Mouse (Mus musculus): ENCODE data around the gene Cdc42ep4. TPM values are rescaled to one million over a fixed set of nuclear protein-coding genes. Genes with fewer than 3 reads are reported as not detected.
A peak's percentile ranks its signal among the peaks of the same experiment; 100 is the strongest.

Cdc42ep4 gene
- total and polyA plus RNA-seq, 2 experiments from 2014 or later, result 12.0 to 33.5 TPM

DNA sequence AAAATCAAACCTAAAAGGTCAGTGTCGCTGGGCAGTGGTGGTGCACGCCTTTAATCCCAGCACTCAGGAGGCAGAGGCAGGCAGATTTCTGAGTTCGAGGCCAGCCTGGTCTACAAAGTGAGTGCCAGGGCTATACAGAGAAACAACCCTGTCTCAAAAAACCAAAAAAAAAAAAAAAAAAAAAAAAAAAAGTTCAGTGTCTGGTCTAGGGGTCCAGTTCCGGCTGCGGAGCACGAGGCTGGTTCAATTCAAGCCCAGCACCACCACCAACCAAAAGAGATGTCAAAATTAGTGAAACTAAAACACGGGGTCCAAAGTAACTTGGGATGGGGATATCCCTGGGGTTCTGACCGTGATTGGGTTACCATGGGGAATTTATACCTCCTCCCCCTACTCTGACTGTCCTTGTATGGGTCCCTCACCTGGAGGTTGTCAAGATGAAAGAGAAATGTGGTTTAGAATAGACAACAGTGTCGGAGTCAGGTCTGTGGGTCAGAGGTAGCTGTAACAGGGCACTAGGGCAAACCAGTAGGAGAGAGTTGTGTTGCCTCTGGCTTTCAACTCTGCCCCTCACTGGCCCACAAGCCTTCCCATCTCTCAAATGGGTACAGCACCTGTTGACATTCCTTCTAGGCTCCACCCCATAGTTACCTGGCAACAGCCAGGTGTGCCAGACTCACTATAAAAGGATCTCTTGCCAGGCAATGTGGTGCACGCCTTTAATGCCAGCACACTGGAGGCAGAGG is 1.2 kb upstream of the Cdc42ep4 start:
- H3K36me3 ChIP-seq (replicated peaks; ENCODE audit: control insufficient read depth, insufficient read depth, low read length), result no peaks in the 10 kb centered on the region
- H3K4me2 ChIP-seq (ENCODE audit: low read depth, low read length), result peak overlapping the region; percentile 92; the same call in 1 of the 2 replicates
- peak overlapping the region; percentile 92; the same call in 1 of the 2 replicates for H3K27ac ChIP-seq (ENCODE audit: low read depth)
- DNase-seq (ENCODE audit: low spot score), result no peak
- no peak overlapping the region for H3K9ac ChIP-seq (replicated peaks; ENCODE audit: low read depth, low read length)
- 95% methylated on average over 10 of the region's 10 CpGs for WGBS
- H3K4me1 ChIP-seq (ENCODE audit: control insufficient read depth, insufficient read depth), result peaks cover 28% of the 10 kb centered on the region
- H3K4me3 ChIP-seq (ENCODE audit: low read depth, low read length), result 0 out of 2 replicates have a peak overlapping the region, but pooled peaks have one; percentile 80
- TF ChIP-seq EP300 (IDR thresholded peaks at IDR 0.05; ENCODE audit: low read depth) (no peak), CTCF (IDR thresholded peaks at IDR 0.05; ENCODE audit: low read depth) (no peak)
- no peaks in the 10 kb centered on the region for H3K27me3 ChIP-seq (ENCODE audit: control insufficient read depth, insufficient read depth, low read length)
- ATAC-seq (ENCODE audit: insufficient read depth, low read depth), result no peak
- no peaks in the 10 kb centered on the region for H3K9me3 ChIP-seq (replicated peaks; ENCODE audit: control insufficient read depth, low read length)

DNA sequence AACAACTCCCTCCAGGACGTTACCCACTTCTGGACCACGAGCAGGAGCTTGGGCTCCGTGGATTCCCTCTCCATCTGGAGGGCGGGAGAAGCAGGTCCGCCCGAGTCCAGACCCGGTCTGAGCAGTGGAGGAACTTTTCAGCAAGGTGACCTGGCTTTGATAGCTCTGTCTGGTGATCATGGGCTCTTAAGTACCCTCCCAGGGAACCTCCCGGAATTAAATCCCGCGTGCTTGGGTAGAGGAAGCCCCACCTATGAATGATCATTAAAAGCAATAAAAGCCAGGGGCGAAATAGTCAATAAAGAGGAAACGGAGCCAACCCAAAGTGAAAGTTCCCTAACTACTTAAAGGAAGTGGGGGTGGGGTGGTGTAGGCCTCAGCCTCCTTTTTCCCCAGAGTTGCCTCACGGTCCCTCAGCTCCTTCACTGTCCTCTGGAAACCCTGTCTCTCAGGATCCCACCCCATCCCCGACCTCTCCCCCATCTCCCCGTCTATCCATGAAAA is 529 bp upstream of the Cdc42ep4 start:
- peak overlapping the region; percentile 79 for H3K9ac ChIP-seq (replicated peaks; ENCODE audit: low read depth, low read length)
- H3K9me3 ChIP-seq (replicated peaks; ENCODE audit: control insufficient read depth, low read length), result no peaks in the 10 kb centered on the region
- ATAC-seq (ENCODE audit: insufficient read depth, low read depth), result no peak
- peak overlapping the region; percentile 92 for H3K4me2 ChIP-seq (ENCODE audit: low read depth, low read length)
- TF ChIP-seq CTCF (IDR thresholded peaks at IDR 0.05; ENCODE audit: low read depth) (no peak), EP300 (IDR thresholded peaks at IDR 0.05; ENCODE audit: low read depth) (no peak)
- no peak for DNase-seq (ENCODE audit: low spot score)
- H3K4me1 ChIP-seq (ENCODE audit: control insufficient read depth, insufficient read depth), result peaks cover 33% of the 10 kb centered on the region
- WGBS, result 22% methylated on average over 15 of the region's 15 CpGs
- H3K36me3 ChIP-seq (replicated peaks; ENCODE audit: control insufficient read depth, insufficient read depth, low read length), result no peaks in the 10 kb centered on the region
- no peaks in the 10 kb centered on the region for H3K27me3 ChIP-seq (ENCODE audit: control insufficient read depth, insufficient read depth, low read length)
- H3K27ac ChIP-seq (ENCODE audit: low read depth), result peak overlapping the region; percentile 92
- peak overlapping the region; percentile 80 for H3K4me3 ChIP-seq (ENCODE audit: low read depth, low read length)

DNA sequence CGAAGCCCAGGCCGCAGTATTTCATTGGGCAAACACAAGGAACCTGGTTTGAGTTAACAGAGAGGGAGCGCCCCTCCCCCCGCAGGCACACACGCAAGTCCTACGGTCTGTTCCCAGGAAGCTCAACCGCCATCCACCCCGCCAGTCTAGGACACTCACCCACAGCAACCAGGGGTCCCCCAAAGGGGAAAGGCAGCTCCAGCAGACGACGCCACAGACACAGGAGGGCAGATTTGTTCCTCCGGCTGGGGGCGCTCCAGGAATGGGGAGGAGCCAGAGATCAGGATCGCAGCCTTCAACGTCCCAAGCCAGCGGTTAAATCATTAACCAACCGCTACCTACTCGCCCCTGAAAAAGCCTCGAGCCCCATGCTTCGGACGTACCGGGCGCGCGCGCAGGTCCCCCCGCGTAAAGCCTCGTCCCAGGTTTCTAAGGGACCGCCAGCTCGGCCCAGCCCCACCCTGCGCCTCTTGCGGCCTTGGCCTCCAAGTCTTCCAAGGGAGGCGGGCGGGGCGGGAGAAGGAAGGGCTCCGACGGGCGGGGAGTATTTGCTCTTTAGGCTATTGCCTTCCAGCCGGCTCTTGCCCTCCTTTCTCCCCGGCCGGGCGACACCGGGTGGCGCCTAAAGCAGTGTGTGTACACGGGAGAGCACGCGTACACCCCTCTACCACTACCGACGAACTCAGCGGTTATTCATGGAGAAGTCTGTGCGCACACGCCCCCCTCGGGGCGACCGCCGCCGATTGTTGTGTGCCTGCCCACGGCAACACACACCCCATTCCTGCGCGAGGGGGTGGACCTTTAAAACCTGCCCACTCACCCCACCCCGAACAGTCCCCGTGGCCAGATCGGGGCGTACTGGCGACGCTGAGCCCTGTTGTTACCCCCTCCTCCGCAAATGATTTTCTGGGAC is 854 bp downstream of the Cdc42ep4 start:
- Histone ChIP-seq H3K27me3 (ENCODE audit: control insufficient read depth, insufficient read depth, low read length) (no peaks in the 10 kb centered on the region), H3K36me3 (replicated peaks; ENCODE audit: control insufficient read depth, insufficient read depth, low read length) (no peaks in the 10 kb centered on the region), H3K9ac (replicated peaks; ENCODE audit: low read depth, low read length) (peak overlapping the region; percentile 79), H3K9me3 (replicated peaks; ENCODE audit: control insufficient read depth, low read length) (no peaks in the 10 kb centered on the region), H3K27ac (ENCODE audit: low read depth) (peak overlapping the region; percentile 92), H3K4me1 (ENCODE audit: control insufficient read depth, insufficient read depth) (peaks cover 33% of the 10 kb centered on the region), H3K4me3 (ENCODE audit: low read depth, low read length) (peak overlapping the region; percentile 80), H3K4me2 (ENCODE audit: low read depth, low read length) (peak overlapping the region; percentile 92)
- peak; percentile 47 for ATAC-seq (ENCODE audit: insufficient read depth, low read depth)
- DNase-seq (ENCODE audit: low spot score), result peak; percentile 62
- WGBS, result under 1% methylated on average over 65 of the region's 67 CpGs
- TF ChIP-seq EP300 (IDR thresholded peaks at IDR 0.05; ENCODE audit: low read depth) (no peak), CTCF (IDR thresholded peaks at IDR 0.05; ENCODE audit: low read depth) (0 out of 2 replicates have a peak, but pooled peaks have one; percentile 19)

DNA sequence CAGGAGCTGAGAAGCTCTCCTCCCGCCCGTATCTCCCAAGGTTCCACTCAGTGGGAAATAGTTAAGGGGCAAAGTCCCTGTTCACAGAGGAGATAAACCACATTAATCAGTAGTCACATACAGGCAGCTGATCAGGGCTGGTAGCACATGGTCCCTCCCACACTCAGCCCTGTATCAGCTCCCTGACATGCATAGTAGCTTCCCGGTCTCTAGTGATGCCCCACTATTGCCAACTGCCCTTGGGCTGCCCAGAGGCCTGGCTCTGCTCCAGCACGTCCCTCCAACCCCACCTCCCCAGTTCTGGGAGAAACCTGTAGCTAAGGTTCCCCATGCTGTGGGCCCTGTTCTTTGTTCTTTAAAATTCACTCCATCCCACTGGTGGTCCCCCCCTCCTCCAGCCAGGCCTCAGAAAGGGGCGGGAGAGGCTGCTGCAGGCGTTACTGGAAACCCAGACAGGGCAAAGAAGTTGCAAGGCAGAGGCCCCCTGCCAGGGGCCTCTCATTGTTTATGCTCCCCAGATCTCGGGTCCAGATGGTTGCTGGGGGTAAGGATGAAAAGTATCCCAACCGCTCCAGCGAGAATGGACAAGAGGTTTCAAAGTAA is 1.8 kb downstream of the Cdc42ep4 start:
- Histone ChIP-seq H3K9me3 (replicated peaks; ENCODE audit: control insufficient read depth, low read length) (no peaks in the 10 kb centered on the region), H3K36me3 (replicated peaks; ENCODE audit: control insufficient read depth, insufficient read depth, low read length) (no peaks in the 10 kb centered on the region), H3K4me2 (ENCODE audit: low read depth, low read length) (peak overlapping the region; percentile 92), H3K27ac (ENCODE audit: low read depth) (peak overlapping the region; percentile 92), H3K4me1 (ENCODE audit: control insufficient read depth, insufficient read depth) (peaks cover 33% of the 10 kb centered on the region), H3K4me3 (ENCODE audit: low read depth, low read length) (peak overlapping the region; percentile 80), H3K27me3 (ENCODE audit: control insufficient read depth, insufficient read depth, low read length) (no peaks in the 10 kb centered on the region), H3K9ac (replicated peaks; ENCODE audit: low read depth, low read length) (peak overlapping the region; percentile 79)
- ATAC-seq (ENCODE audit: insufficient read depth, low read depth), result no peak
- TF ChIP-seq EP300 (IDR thresholded peaks at IDR 0.05; ENCODE audit: low read depth) (no peak), CTCF (IDR thresholded peaks at IDR 0.05; ENCODE audit: low read depth) (no peak)
- no peak for DNase-seq (ENCODE audit: low spot score)
- 24% methylated on average over 9 of the region's 9 CpGs for WGBS

Measured in heart, postnatal 0 days (tissue).